Mouse (Mus musculus) olfactory bulb, adult 2 months (tissue): ENCODE results near the gene Gm21988.

Experiments
- CTCF ChIP-seq: fragments of 200-500 bp; IDR thresholded peaks from 2 replicates; pipeline ENCODE4 v1.5.1; 2012; ENCODE audit warnings: low read depth, mild to moderate bottlenecking, low read length, moderate library complexity; ENCODE audit not compliant: insufficient read depth
- POLR2A ChIP-seq: fragments of 200-500 bp; IDR thresholded peaks from 2 replicates; pipeline ENCODE4 v1.6.1; 2012; ENCODE audit warnings: mild to moderate bottlenecking, low read depth, low read length, moderate library complexity; ENCODE audit not compliant: insufficient read depth

DNA sequence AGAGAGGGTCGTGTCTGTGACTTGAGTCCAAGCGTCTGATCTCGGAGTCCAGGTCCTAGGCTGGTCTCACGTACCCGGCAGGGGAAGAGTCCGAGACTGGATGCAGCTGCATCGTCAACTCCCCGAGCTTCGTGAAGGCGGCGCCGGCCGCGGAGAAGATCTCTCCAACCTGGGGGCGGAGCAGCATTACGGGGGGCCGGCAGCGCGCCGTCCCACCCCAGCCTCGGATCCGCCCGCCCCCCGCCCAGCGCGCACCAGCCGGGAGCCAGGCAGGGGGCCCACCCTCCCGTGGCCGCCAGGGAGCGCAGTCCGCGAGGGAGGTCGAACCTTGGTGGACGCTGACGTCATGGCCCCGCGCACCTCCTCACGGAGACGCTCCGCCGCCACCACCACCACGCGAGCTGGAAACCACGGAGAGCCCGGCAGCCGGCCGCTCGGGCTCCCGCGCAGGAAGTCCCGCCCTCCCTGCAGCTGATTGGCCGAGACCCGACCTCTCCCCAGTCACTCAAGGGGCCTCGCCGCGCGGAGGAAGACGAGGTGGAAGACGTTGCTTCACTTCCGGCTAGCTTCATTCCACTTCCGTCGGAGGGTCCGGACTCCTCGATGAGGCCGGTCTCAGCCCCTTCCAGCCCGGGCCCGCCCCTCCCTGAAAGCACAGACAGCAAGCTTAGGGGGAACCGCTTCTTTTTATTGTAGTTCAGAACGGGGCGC lies 2.0 kb downstream of the Gm21988 start, which contains the start of gene 0610010K14Rik:
- TF ChIP-seq CTCF = peak; percentile 55; the same call in 1 of the 2 replicates
- TF ChIP-seq POLR2A = peak; percentile 84
